ENCODE assay signal across 8 mouse cellular contexts in genomic region chr7:28766910-28767309, GRCm38 (mm10). TPM values are rescaled to one million over a fixed set of nuclear protein-coding genes. Genes with fewer than 3 reads are reported as not detected.
A peak's percentile ranks its signal among the peaks of the same experiment; 100 is the strongest.
DNase-seq lines count a peak whose midpoint lies in the region; ATAC-seq and TF ChIP-seq lines count a peak whose summit lies in the region.

No protein-coding gene starts in this region.

- peak overlapping the region; percentile 83 for H3K27ac ChIP-seq in embryonic facial prominence, embryonic 10.5 days (replicated peaks)
- no peak overlapping the region for H3K27ac ChIP-seq in hindbrain, postnatal 0 days

- H3K4me1 ChIP-seq in lung, adult 2 months (ENCODE audit: control insufficient read depth, insufficient read depth, low read length) = peaks cover 17% of the 10 kb centered on the region
- H3K4me1 ChIP-seq in embryonic facial prominence, embryonic 10.5 days = peaks cover 24% of the 10 kb centered on the region
- H3K4me1 ChIP-seq in hindbrain, postnatal 0 days (ENCODE audit: insufficient read depth, low read length) = peaks cover 16% of the 10 kb centered on the region

- peaks cover 15% of the 10 kb centered on the region for H3K36me3 ChIP-seq in embryonic facial prominence, embryonic 10.5 days (replicated peaks)
- H3K36me3 ChIP-seq in hindbrain, postnatal 0 days (ENCODE audit: insufficient read depth, low read length) = peaks cover 2% of the 10 kb centered on the region; the same call in 1 of the 2 replicates

- WGBS in lung, adult 2 months = 2% methylated on average over 14 of the region's 14 CpGs
- 7% methylated on average over 14 of the region's 14 CpGs for WGBS in embryonic facial prominence, embryonic 10.5 days
- 1% methylated on average over 14 of the region's 14 CpGs for WGBS in hindbrain, postnatal 0 days

- peak overlapping the region; percentile 67 for H3K9ac ChIP-seq in hindbrain, postnatal 0 days (replicated peaks; ENCODE audit: low read length)

- TF ChIP-seq CTCF in lung, adult 2 months (IDR thresholded peaks at IDR 0.05; ENCODE audit: insufficient read depth, low read length) = no peak
- no peak for TF ChIP-seq CTCF in hindbrain, postnatal 0 days (IDR thresholded peaks at IDR 0.05; ENCODE audit: low read depth)

- no peaks in the 10 kb centered on the region for H3K9me3 ChIP-seq in embryonic facial prominence, embryonic 10.5 days
- no peaks in the 10 kb centered on the region for H3K9me3 ChIP-seq in hindbrain, postnatal 0 days (ENCODE audit: low read length)

- no peak; the same call in 1 of the 2 replicates for ATAC-seq in hindbrain, postnatal 0 days
- no peak for ATAC-seq in erythroid progenitor cell, adult 5-6 weeks (replicated peaks; ENCODE audit: low FRiP score, poor library complexity, severe bottlenecking)

- no peak for TF ChIP-seq POLR2A in lung, adult 2 months (IDR thresholded peaks at IDR 0.05; ENCODE audit: borderline replicate concordance, extremely low read depth, low read depth, low read length)

- peak overlapping the region; percentile 70 for H3K4me2 ChIP-seq in hindbrain, postnatal 0 days (ENCODE audit: low read depth, low read length)

- H3K4me3 ChIP-seq in lung, adult 2 months (replicated peaks; ENCODE audit: extremely low read depth, low read depth, low read length) = peak overlapping the region; percentile 67
- H3K4me3 ChIP-seq in embryonic facial prominence, embryonic 10.5 days = peak overlapping the region; percentile 81
- H3K4me3 ChIP-seq in hindbrain, postnatal 0 days (ENCODE audit: low read length) = peak overlapping the region; percentile 81

- no peak for DNase-seq in lung, adult 2 months
- no peak for DNase-seq in lung, postnatal 10 days
- DNase-seq in embryonic facial prominence, embryonic 10.5 days (ENCODE audit: low spot score) = no peak
- DNase-seq in hindbrain, postnatal 0 days (ENCODE audit: low spot score) = peak; percentile 33
- peak; percentile 48 for DNase-seq in naive thymus-derived CD4-positive, alpha-beta T cell, adult 2 months (ENCODE audit: low read depth)
- DNase-seq in cerebellum, adult 9-11 months = no peak
- no peak for DNase-seq in urinary bladder, postnatal 36 days (ENCODE audit: low spot score in 2 of 2)

- no peaks in the 10 kb centered on the region for H3K27me3 ChIP-seq in embryonic facial prominence, embryonic 10.5 days (replicated peaks; ENCODE audit: low read depth, poor library complexity, severe bottlenecking)
- no peaks in the 10 kb centered on the region for H3K27me3 ChIP-seq in hindbrain, postnatal 0 days (ENCODE audit: insufficient read depth, low read length)

RNA-seq across cellular contexts. Expression of gene Sirt2, which starts 0.4 kb away (rescaled TPM):
- polyA plus RNA-seq in lung, adult 2 months (2012; rRNA removed) = 84.9 and 102 TPM in 2 replicates
- polyA plus RNA-seq in embryonic facial prominence, embryonic 10.5 days (2016; fragmentation: Nextera tagmentation; extraction: Ambion mirVana) = 64.4 and 64.8 TPM in 2 replicates
- 92.6 and 95.5 TPM in 2 replicates for total RNA-seq in hindbrain, postnatal 0 days (2014; rRNA removed)
- 147 and 160 TPM in 2 replicates for polyA plus RNA-seq in hindbrain, postnatal 0 days (2015; fragmentation: Nextera tagmentation; extraction: Ambion mirVana)
- 38.9 and 40.2 TPM in 2 replicates for total RNA-seq in erythroid progenitor cell, adult 5-6 weeks (2015; ENCODE audit: low replicate concordance)
- 3.6 and 14.5 TPM in 2 replicates for total RNA-seq in erythroid progenitor cell, adult 5-6 weeks (2017; ENCODE audit: low replicate concordance)

RNA-seq across cellular contexts. Expression of gene Nfkbib, which starts 0.4 kb away (rescaled TPM):
- polyA plus RNA-seq in lung, adult 2 months (2012; rRNA removed) = 48.5 and 49.2 TPM in 2 replicates
- 55.1 and 55.5 TPM in 2 replicates for polyA plus RNA-seq in embryonic facial prominence, embryonic 10.5 days (2016; fragmentation: Nextera tagmentation; extraction: Ambion mirVana)
- total RNA-seq in hindbrain, postnatal 0 days (2014; rRNA removed) = 18.2 and 22.7 TPM in 2 replicates
- polyA plus RNA-seq in hindbrain, postnatal 0 days (2015; fragmentation: Nextera tagmentation; extraction: Ambion mirVana) = 59.7 and 67.9 TPM in 2 replicates
- 8.3 and 12.2 TPM in 2 replicates for total RNA-seq in erythroid progenitor cell, adult 5-6 weeks (2015; ENCODE audit: low replicate concordance)
- 4.8 and 5.5 TPM in 2 replicates for total RNA-seq in erythroid progenitor cell, adult 5-6 weeks (2017; ENCODE audit: low replicate concordance)

RNA-seq across cellular contexts. Expression of gene Ccer2, which starts 10.9 kb away (rescaled TPM):
- not detected in 2 replicates for polyA plus RNA-seq in lung, adult 2 months (2012; rRNA removed)
- polyA plus RNA-seq in embryonic facial prominence, embryonic 10.5 days (2016; fragmentation: Nextera tagmentation; extraction: Ambion mirVana) = 0.49 and 2.1 TPM in 2 replicates
- not detected in 2 replicates for total RNA-seq in hindbrain, postnatal 0 days (2014; rRNA removed)
- 1.4 and 1.9 TPM in 2 replicates for polyA plus RNA-seq in hindbrain, postnatal 0 days (2015; fragmentation: Nextera tagmentation; extraction: Ambion mirVana)
- not detected in 2 replicates for total RNA-seq in erythroid progenitor cell, adult 5-6 weeks (2015; ENCODE audit: low replicate concordance)
- total RNA-seq in erythroid progenitor cell, adult 5-6 weeks (2017; ENCODE audit: low replicate concordance) = not detected in 2 replicates

RNA-seq across cellular contexts. Expression of gene Rinl, which starts 21.9 kb away (rescaled TPM):
- polyA plus RNA-seq in lung, adult 2 months (2012; rRNA removed) = 11.2 and 14.5 TPM in 2 replicates
- polyA plus RNA-seq in embryonic facial prominence, embryonic 10.5 days (2016; fragmentation: Nextera tagmentation; extraction: Ambion mirVana) = 2.2 and 2.8 TPM in 2 replicates
- 1.2 TPM in 2 replicates for total RNA-seq in hindbrain, postnatal 0 days (2014; rRNA removed)
- 1.4 and 2.0 TPM in 2 replicates for polyA plus RNA-seq in hindbrain, postnatal 0 days (2015; fragmentation: Nextera tagmentation; extraction: Ambion mirVana)
- 4.3 and 8.8 TPM in 2 replicates for total RNA-seq in erythroid progenitor cell, adult 5-6 weeks (2015; ENCODE audit: low replicate concordance)
- 5.4 and 19.4 TPM in 2 replicates for total RNA-seq in erythroid progenitor cell, adult 5-6 weeks (2017; ENCODE audit: low replicate concordance)

RNA-seq across cellular contexts. Expression of gene Sars2, which starts 25.1 kb away (rescaled TPM):
- 13.6 and 15.8 TPM in 2 replicates for polyA plus RNA-seq in lung, adult 2 months (2012; rRNA removed)
- 40.3 and 44.6 TPM in 2 replicates for polyA plus RNA-seq in embryonic facial prominence, embryonic 10.5 days (2016; fragmentation: Nextera tagmentation; extraction: Ambion mirVana)
- total RNA-seq in hindbrain, postnatal 0 days (2014; rRNA removed) = 17.3 and 17.9 TPM in 2 replicates
- polyA plus RNA-seq in hindbrain, postnatal 0 days (2015; fragmentation: Nextera tagmentation; extraction: Ambion mirVana) = 18.9 and 20.2 TPM in 2 replicates
- 1.3 and 6.1 TPM in 2 replicates for total RNA-seq in erythroid progenitor cell, adult 5-6 weeks (2015; ENCODE audit: low replicate concordance)
- 0.39 and 4.4 TPM in 2 replicates for total RNA-seq in erythroid progenitor cell, adult 5-6 weeks (2017; ENCODE audit: low replicate concordance)

Comparison
In these comparisons a context has a peak if more than half of its experiments do, and no peak if none do; other contexts are left out.
1. DNase-seq: peak in hindbrain, postnatal 0 days (single experiment) and naive thymus-derived CD4-positive, alpha-beta T cell, adult 2 months (single experiment); none in lung, adult 2 months (single experiment), lung, postnatal 10 days (single experiment), embryonic facial prominence, embryonic 10.5 days (single experiment), cerebellum, adult 9-11 months (single experiment) and urinary bladder, postnatal 36 days (0 of 2).
2. Peak in every context shown above with its lines, with median percentiles within 50 percentile points of each other: H3K4me3 ChIP-seq.